Mouse (Mus musculus) neural tube, embryonic 13.5 days (tissue): ENCODE measurements around the gene Bmp6. TPM values are rescaled to one million over a fixed set of nuclear protein-coding genes. Genes with fewer than 3 reads are reported as not detected.

Experiments used
- ATAC-seq: fragments of 200-750 bp; cut with Nextera tagmentation; 2 replicates; pipeline ENCODE4 v1.8.0; 2017; ENCODE audit warnings: low read depth, mild to moderate bottlenecking, moderate TSS enrichment, moderate library complexity
- H3K27ac ChIP-seq: fragments of 300-500 bp; sonication (generic); replicated peaks from 2 replicates; pipeline ENCODE4 v1.5.1; 2015; ENCODE audit warnings: moderate library complexity, mild to moderate bottlenecking, inconsistent platforms
- H3K27me3 ChIP-seq: fragments of 300-500 bp; sonication (generic); 2 replicates; pipeline ENCODE4 v1.6.1; 2015; ENCODE audit warnings: mild to moderate bottlenecking, inconsistent platforms
- H3K36me3 ChIP-seq: fragments of 300-500 bp; sonication (generic); 2 replicates; pipeline ENCODE4 v1.6.1; 2015; ENCODE audit warnings: mild to moderate bottlenecking, inconsistent platforms
- H3K4me1 ChIP-seq: fragments of 300-500 bp; sonication (generic); replicated peaks from 2 replicates; pipeline ENCODE4 v1.6.1; 2015; ENCODE audit warnings: inconsistent platforms
- H3K4me2 ChIP-seq: fragments of 300-500 bp; sonication (generic); 2 replicates; pipeline ENCODE4 v1.6.1; 2015; ENCODE audit warnings: inconsistent platforms, mild to moderate bottlenecking, moderate library complexity
- H3K4me3 ChIP-seq: fragments of 300-500 bp; sonication (generic); 2 replicates; pipeline ENCODE4 v1.5.1; 2015; ENCODE audit warnings: mild to moderate bottlenecking, inconsistent platforms
- H3K9ac ChIP-seq: fragments of 300-500 bp; sonication (generic); 2 replicates; pipeline ENCODE4 v1.6.1; 2015; ENCODE audit warnings: moderate library complexity, mild to moderate bottlenecking, inconsistent platforms
- H3K9me3 ChIP-seq: fragments of 300-500 bp; sonication (generic); 2 replicates; pipeline ENCODE4 v1.6.1; 2016; ENCODE audit warnings: inconsistent platforms
- WGBS: fragments of 180-500 bp; shearing (Covaris S2); methylation state at CpG from one replicate; pipeline ENCODE4 v1.1.7; 2015; 5-methylcytosine and 5-hydroxymethylcytosine counted together
- polyA plus RNA-seq: library from polyadenylated mRNA; unstranded; fragments of >200 nt; fragmentation: Nextera tagmentation; extraction: Ambion mirVana; gene quantifications from 2 replicates; pipeline ENCODE4 v1.2.1, GENCODE M21; 2015

The Bmp6 gene
- polyA plus RNA-seq, 1 experiment from 2014 or later: 2.7 TPM

GRCm38 (mm10) chr13:38537521-38537920 is 192.6 kb downstream of the Bmp6 start:
- Histone ChIP-seq H3K36me3 (no peaks in the 10 kb centered on the region), H3K9ac (no peak overlapping the region), H3K9me3 (no peaks in the 10 kb centered on the region), H3K4me1 (no peaks in the 10 kb centered on the region), H3K27me3 (no peaks in the 10 kb centered on the region), H3K4me2 (no peak overlapping the region), H3K4me3 (no peak overlapping the region), H3K27ac (no peak overlapping the region)
- ATAC-seq: no peak

- Histone ChIP-seq H3K27me3 (no peaks in the 10 kb centered on the region), H3K4me3 (no peak overlapping the region), H3K27ac (no peak overlapping the region), H3K4me2 (no peak overlapping the region), H3K9me3 (no peaks in the 10 kb centered on the region), H3K4me1 (no peaks in the 10 kb centered on the region), H3K36me3 (no peaks in the 10 kb centered on the region), H3K9ac (no peak overlapping the region)
- ATAC-seq: no peak
- 93% methylated on average over 7 of the region's 7 CpGs for WGBS
Observed at GRCm38 (mm10) chr13:38539192-38539900, 194.4 kb downstream of the Bmp6 start.

DNA sequence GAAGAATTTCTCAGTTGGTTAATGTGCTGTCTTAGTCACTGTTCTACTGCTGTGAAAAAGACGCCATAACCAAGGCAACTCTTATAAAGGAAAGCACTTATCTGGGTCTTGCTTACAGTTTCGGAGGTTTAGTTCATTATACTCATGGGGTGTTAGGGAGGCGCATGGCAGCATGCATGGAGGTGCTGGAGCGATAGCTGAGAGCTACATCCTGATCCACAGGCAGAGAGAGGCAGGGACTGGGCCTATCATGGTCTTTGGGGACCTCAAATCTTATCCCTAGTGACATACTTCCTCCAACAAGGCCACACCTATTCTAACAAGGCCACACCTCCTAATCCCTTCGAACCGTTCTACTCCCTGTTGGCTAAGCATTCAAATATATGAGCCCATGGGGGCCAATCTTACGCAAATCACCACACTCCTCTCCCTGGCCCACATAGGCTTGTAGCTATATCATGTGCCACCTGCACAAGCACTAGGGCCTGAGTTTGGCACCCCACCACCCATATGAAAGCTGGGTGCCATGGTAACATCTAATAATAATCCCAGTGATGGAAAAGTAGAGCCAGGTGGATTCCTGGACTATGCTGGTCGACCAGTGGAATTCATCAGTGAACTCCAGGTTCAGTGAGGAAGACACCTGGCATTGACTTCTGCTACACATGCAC is 198.7 kb downstream of the Bmp6 start:
- no peak for ATAC-seq
- Histone ChIP-seq H3K9me3 (no peaks in the 10 kb centered on the region), H3K36me3 (no peaks in the 10 kb centered on the region), H3K9ac (no peak overlapping the region), H3K27ac (no peak overlapping the region), H3K4me1 (no peaks in the 10 kb centered on the region), H3K4me3 (no peak overlapping the region), H3K27me3 (no peaks in the 10 kb centered on the region), H3K4me2 (no peak overlapping the region)
- WGBS: 69% methylated on average over 8 of the region's 8 CpGs

GRCm38 (mm10) chr13:38544769-38545445 is 200.0 kb downstream of the Bmp6 start:
- Histone ChIP-seq H3K36me3 (no peaks in the 10 kb centered on the region), H3K4me2 (no peak overlapping the region), H3K9ac (no peak overlapping the region), H3K9me3 (no peaks in the 10 kb centered on the region), H3K27me3 (no peaks in the 10 kb centered on the region), H3K4me3 (no peak overlapping the region), H3K27ac (no peak overlapping the region), H3K4me1 (no peaks in the 10 kb centered on the region)
- ATAC-seq: no peak
- 91% methylated on average over 8 of the region's 8 CpGs for WGBS

DNA sequence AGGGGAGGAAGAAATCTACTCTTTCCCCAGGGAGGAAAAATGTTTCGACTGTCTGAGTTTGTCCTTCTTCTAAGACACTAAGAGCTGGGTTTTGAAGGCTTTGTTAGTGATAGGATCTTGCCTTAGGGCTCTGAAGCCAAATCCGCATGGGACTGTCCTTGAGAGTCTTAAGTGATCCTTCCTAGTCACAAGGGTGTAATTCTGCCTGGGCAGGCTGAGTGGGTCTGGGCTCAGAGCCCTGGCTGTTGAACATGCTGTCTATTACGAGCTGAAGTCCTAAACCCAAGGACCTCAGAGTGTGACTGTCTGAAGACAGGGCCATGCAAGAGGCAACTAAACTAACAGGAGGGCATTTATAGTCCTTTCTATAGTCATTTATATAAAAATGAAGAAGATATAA is 200.6 kb downstream of the Bmp6 start:
- no peak for ATAC-seq
- Histone ChIP-seq H3K4me2 (no peak overlapping the region), H3K4me3 (no peak overlapping the region), H3K36me3 (no peaks in the 10 kb centered on the region), H3K27ac (no peak overlapping the region), H3K9me3 (no peaks in the 10 kb centered on the region), H3K4me1 (no peaks in the 10 kb centered on the region), H3K9ac (no peak overlapping the region), H3K27me3 (no peaks in the 10 kb centered on the region)
- WGBS: 81% methylated on average over 3 of the region's 3 CpGs

GRCm38 (mm10) chr13:38546754-38547153 is 201.8 kb downstream of the Bmp6 start:
- Histone ChIP-seq H3K9ac (no peak overlapping the region), H3K27ac (no peak overlapping the region), H3K9me3 (peaks cover 5% of the 10 kb centered on the region; the same call in 1 of the 2 replicates), H3K4me3 (no peak overlapping the region), H3K27me3 (no peaks in the 10 kb centered on the region), H3K4me2 (no peak overlapping the region), H3K36me3 (no peaks in the 10 kb centered on the region), H3K4me1 (no peaks in the 10 kb centered on the region)
- ATAC-seq: no peak
- WGBS: 81% methylated on average over 4 of the region's 4 CpGs

GRCm38 (mm10) chr13:38547717-38548116 is 202.8 kb downstream of the Bmp6 start:
- no peaks in the 10 kb centered on the region for H3K36me3 ChIP-seq
- no peaks in the 10 kb centered on the region for H3K4me1 ChIP-seq
- no peaks in the 10 kb centered on the region for H3K27me3 ChIP-seq
- H3K9me3 ChIP-seq: peaks cover 5% of the 10 kb centered on the region; the same call in 1 of the 2 replicates
- no peak overlapping the region for H3K27ac ChIP-seq
- no peak overlapping the region for H3K4me2 ChIP-seq
- no peak overlapping the region for H3K9ac ChIP-seq
- no peak overlapping the region for H3K4me3 ChIP-seq
- no peak for ATAC-seq
- 84% methylated on average over 5 of the region's 5 CpGs for WGBS

DNA sequence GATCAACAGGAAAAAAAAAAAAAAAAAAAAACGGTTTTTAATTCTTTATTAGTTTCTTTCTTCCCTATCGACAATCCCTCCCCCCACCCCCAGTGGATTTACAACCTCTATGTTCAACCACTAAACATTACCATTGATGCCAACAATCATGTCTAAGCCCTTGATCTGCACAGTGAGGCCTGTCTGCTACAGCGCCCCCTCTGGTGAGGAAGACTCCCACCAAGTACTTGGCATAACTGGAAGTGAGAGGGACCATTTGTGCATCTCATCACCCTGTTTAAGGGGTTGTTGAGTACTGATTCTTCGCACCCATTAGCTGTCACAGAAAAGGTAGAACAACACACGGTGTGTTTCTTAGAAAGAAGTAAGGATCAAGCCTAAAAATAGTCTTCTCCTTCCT is 203.8 kb downstream of the Bmp6 start:
- Histone ChIP-seq H3K9ac (no peak overlapping the region), H3K4me2 (no peak overlapping the region), H3K4me3 (no peak overlapping the region), H3K27ac (no peak overlapping the region), H3K36me3 (no peaks in the 10 kb centered on the region), H3K4me1 (no peaks in the 10 kb centered on the region), H3K9me3 (peaks cover 5% of the 10 kb centered on the region; the same call in 1 of the 2 replicates), H3K27me3 (no peaks in the 10 kb centered on the region)
- no peak for ATAC-seq
- WGBS: 82% methylated on average over 5 of the region's 5 CpGs

Other genes with a start within 250 kb of the Bmp6 start
- gene Dsp, start 193.8 kb upstream of the Bmp6 start, polyA plus RNA-seq: 0.15 and 0.22 TPM in 2 replicates
- 27.8 and 33.8 TPM in 2 replicates for gene Snrnp48, start 140.2 kb upstream of the Bmp6 start, polyA plus RNA-seq
- gene Txndc5, start 183.7 kb downstream of the Bmp6 start, polyA plus RNA-seq: 91.2 and 104 TPM in 2 replicates